Mouse (Mus musculus): ENCODE measurements around the gene 1810062G17Rik. TPM values are rescaled to one million over a fixed set of nuclear protein-coding genes. Genes with fewer than 3 reads are reported as not detected.

Gene 1810062G17Rik
- 0.83 and 1.4 TPM in 2 replicates for polyA plus RNA-seq (2016; fragmentation: Nextera tagmentation; extraction: Ambion mirVana)

DNA sequence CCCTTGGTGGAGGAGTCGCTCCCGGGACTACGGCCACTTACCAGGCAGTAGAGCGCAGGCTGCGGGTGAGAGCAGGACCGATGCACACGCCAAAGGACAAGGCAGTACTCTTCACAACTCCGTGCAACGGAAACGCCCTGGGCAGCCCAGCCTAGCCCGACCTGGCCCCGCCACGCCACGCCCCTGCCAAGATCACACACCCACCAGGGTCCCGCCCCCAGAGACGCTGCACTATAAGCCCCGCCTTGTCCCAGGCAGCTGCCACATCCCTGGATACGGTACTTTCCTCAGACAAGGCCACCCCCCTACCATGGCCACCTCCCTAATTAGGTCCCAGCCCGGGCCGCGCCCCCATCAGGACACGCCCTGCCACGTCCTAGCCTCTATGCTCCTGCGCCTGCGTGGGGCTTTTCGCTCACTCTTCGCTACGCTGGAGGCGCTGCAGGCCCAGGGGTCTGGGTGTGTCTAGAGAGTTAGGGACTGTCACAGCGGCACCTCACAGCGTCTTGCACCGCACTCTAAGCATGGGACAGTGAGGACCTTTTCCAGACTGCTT, at the start of gene 1810062G17Rik, which contains the start of gene Anxa5:
Gene 1810062G17Rik (plus strand): TSS at position 406 of the 556 bp plus-strand sequence.
Gene Anxa5 (minus strand): TSS at position 363 of the 556 bp plus-strand sequence.
- Histone ChIP-seq H3K27me3 (replicated peaks) (no peaks in the 10 kb centered on the region), H3K9me3 (replicated peaks) (no peaks in the 10 kb centered on the region), H3K9ac (peak within 1 kb of the TSS; percentile 71), H3K27ac (peak within 1 kb of the TSS; percentile 78), H3K4me1 (peaks cover 30% of the 10 kb centered on the region), H3K36me3 (no peaks in the 10 kb centered on the region), H3K4me2 (peak within 1 kb of the TSS; percentile 93), H3K4me3 (peak within 1 kb of the TSS; percentile 65)
- ATAC-seq, result peak; percentile 98
- under 1% methylated on average over 32 of the region's 32 CpGs for WGBS (ENCODE audit: insufficient replicate concordance)

DNA sequence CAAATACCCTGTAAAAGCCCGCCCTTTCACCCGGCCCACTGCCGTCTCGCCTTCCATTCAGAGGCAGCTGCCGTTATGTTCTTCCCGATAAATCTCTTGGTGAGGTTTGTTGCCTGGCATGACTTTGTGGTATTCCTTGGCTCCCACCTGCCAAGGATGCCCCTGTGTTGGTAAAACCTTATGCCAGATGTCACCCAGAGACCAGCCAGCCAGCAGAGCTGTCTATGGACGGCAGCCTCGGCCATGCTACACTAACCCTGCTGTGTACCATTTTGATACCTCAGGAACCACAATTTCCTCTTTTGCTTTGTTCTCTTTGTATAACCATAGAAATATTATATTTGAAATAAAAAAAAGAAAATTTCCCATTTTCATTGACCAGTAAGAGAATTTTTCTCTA, 48.4 kb upstream of the 1810062G17Rik start:
- Histone ChIP-seq H3K4me2 (no peak overlapping the region), H3K27me3 (replicated peaks) (no peaks in the 10 kb centered on the region), H3K9me3 (replicated peaks) (no peaks in the 10 kb centered on the region), H3K4me3 (no peak overlapping the region), H3K27ac (no peak overlapping the region), H3K9ac (no peak overlapping the region), H3K4me1 (no peaks in the 10 kb centered on the region), H3K36me3 (no peaks in the 10 kb centered on the region)
- no peak for ATAC-seq
- 86% methylated on average over 8 of the region's 8 CpGs for WGBS (ENCODE audit: insufficient replicate concordance)

DNA sequence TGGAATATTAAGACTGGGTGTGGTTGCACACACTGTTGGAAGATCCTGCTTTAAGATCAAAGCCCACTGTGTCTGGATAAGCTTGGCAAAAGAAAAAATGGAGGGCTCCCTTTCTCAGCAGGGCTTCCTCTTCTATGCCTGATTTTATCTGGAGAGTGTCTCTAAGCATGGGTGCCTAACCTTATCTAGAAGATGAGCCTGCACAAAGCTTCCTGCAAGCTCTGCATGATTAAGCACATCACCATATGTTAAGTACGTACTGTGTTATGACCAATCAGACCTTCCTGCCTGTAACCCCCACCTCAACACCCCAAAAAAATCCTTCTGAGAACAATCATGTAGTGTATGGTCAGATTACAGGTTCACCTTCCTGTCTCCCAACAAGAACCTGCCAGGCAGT, 45.4 kb upstream of the 1810062G17Rik start:
- Histone ChIP-seq H3K27me3 (replicated peaks) (no peaks in the 10 kb centered on the region), H3K4me3 (no peak overlapping the region), H3K4me2 (no peak overlapping the region), H3K27ac (no peak overlapping the region), H3K9me3 (replicated peaks) (no peaks in the 10 kb centered on the region), H3K4me1 (no peaks in the 10 kb centered on the region), H3K9ac (no peak overlapping the region), H3K36me3 (no peaks in the 10 kb centered on the region)
- no peak for ATAC-seq
- WGBS (ENCODE audit: insufficient replicate concordance), result 28% methylated on average over 1 of the region's 1 CpGs

DNA sequence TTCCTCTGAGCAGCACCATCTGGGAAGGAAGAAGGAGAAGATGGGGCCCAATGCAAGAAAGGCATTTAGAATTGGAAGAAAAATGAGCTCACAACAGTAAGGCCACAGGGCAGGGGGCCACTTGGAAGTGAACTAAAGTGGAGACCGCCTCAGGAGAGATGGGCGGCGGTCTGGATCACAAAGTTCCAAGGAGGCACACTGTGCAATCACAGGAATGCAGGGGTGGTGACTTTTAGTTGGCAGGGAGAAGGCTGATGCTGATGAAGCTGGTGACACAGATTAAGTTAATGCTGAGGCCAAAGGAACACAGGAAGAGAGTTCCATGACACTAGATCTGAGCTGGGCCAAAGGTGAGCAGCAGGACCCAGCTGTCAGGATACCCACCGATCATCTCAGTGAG, 35.5 kb upstream of the 1810062G17Rik start:
- Histone ChIP-seq H3K36me3 (no peaks in the 10 kb centered on the region), H3K9me3 (replicated peaks) (no peaks in the 10 kb centered on the region), H3K9ac (no peak overlapping the region), H3K27ac (no peak overlapping the region), H3K4me2 (no peak overlapping the region), H3K27me3 (replicated peaks) (no peaks in the 10 kb centered on the region), H3K4me1 (no peaks in the 10 kb centered on the region), H3K4me3 (no peak overlapping the region)
- WGBS (ENCODE audit: insufficient replicate concordance), result 80% methylated on average over 4 of the region's 4 CpGs
- no peak for ATAC-seq

DNA sequence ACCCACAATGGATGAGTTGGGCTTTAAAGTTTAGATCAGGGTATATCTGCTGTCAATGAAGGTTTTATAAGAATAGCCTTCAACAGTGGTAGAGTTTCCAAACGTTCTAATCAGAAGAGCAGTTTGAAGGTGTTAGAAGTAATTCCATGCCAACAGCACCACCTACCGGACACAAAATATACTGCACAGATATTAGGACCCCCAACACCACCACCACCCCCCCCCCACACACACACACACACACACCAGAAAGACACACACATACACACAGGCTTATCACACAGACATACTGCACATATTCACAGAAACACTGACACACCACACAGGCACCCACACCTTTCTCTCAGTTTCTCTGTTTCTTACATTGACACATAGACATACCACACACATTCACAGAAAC, 33.3 kb upstream of the 1810062G17Rik start:
- H3K4me2 ChIP-seq, result no peak overlapping the region
- no peaks in the 10 kb centered on the region for H3K36me3 ChIP-seq
- ATAC-seq, result no peak
- no peaks in the 10 kb centered on the region for H3K9me3 ChIP-seq (replicated peaks)
- H3K9ac ChIP-seq, result no peak overlapping the region
- H3K4me3 ChIP-seq, result no peak overlapping the region
- H3K4me1 ChIP-seq, result 0 out of 2 replicates have a peak, but pooled peaks cover 6% of the 10 kb centered on the region
- 3% methylated on average over 2 of the region's 2 CpGs for WGBS (ENCODE audit: insufficient replicate concordance)
- H3K27ac ChIP-seq, result no peak overlapping the region
- no peaks in the 10 kb centered on the region for H3K27me3 ChIP-seq (replicated peaks)

DNA sequence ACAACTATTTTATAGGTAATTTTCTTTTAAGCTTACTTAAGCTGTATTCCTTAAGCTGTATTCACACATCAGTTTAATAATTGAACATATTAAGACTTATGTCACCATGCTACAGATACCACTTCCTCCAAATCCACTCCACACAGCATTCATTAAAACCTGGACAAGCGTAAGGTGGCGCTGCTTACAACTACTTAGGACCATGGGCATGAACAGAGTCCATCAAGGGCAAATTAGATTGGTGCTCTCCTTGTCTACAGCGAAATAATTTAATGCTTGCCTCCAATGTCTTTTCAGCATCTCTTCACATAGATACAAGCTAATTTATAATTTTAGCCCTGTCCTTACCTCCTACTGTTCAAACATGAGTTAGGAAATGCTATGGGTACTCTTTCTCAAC, 29.7 kb upstream of the 1810062G17Rik start:
- no peak overlapping the region for H3K4me3 ChIP-seq
- 0 out of 2 replicates have a peak, but pooled peaks cover 6% of the 10 kb centered on the region for H3K4me1 ChIP-seq
- H3K9me3 ChIP-seq (replicated peaks), result no peaks in the 10 kb centered on the region
- H3K4me2 ChIP-seq, result no peak overlapping the region
- ATAC-seq, result no peak
- H3K27me3 ChIP-seq (replicated peaks), result no peaks in the 10 kb centered on the region
- H3K36me3 ChIP-seq, result peaks cover 21% of the 10 kb centered on the region
- no peak overlapping the region for H3K9ac ChIP-seq
- 83% methylated on average over 3 of the region's 3 CpGs for WGBS (ENCODE audit: insufficient replicate concordance)
- no peak overlapping the region for H3K27ac ChIP-seq

DNA sequence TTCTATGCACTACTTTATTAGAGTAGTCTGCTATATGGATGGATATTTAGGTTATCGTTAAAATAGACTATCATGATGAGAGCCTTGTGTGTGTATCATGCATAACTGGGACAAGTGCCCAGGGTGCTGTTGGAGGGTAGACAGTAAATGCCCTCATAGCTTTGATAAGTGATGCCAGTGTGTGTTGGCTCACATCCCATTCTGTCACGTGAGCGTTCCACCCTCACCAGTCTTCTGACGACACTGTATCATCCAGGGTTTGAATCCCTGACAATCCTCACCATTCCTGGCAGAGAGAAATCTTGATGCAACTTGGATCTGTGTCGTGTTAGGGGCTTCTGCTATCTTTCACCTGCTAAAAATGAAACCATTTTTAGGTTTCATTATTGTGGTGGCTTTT, 29.2 kb upstream of the 1810062G17Rik start:
- Histone ChIP-seq H3K4me2 (no peak overlapping the region), H3K36me3 (peaks cover 21% of the 10 kb centered on the region), H3K4me3 (no peak overlapping the region), H3K9ac (no peak overlapping the region), H3K27me3 (replicated peaks) (no peaks in the 10 kb centered on the region), H3K27ac (no peak overlapping the region), H3K4me1 (0 out of 2 replicates have a peak, but pooled peaks cover 6% of the 10 kb centered on the region), H3K9me3 (replicated peaks) (no peaks in the 10 kb centered on the region)
- ATAC-seq, result no peak
- 60% methylated on average over 5 of the region's 5 CpGs for WGBS (ENCODE audit: insufficient replicate concordance)

DNA sequence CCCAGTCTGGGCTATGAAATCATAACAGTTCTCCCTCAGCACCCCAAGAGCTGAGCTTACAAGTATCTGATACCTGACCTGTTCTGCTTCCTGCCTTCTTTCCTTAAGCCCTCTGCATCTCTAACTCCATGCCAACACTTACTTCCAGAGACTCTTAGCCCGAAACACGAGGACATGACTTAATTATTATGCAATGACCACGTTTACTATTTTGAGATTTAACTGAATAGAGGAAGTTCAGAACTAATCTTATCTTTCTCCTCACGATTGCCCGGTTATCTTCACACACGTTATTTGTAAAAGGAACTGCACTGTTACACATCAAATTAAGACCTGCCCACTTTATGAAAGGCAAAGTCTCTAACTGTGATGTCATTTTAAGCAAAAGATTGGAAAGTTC, 28.8 kb upstream of the 1810062G17Rik start:
- Histone ChIP-seq H3K4me2 (no peak overlapping the region), H3K9ac (no peak overlapping the region), H3K27ac (no peak overlapping the region), H3K9me3 (replicated peaks) (no peaks in the 10 kb centered on the region), H3K4me3 (no peak overlapping the region), H3K36me3 (peaks cover 21% of the 10 kb centered on the region), H3K4me1 (0 out of 2 replicates have a peak, but pooled peaks cover 6% of the 10 kb centered on the region), H3K27me3 (replicated peaks) (no peaks in the 10 kb centered on the region)
- ATAC-seq, result no peak
- WGBS (ENCODE audit: insufficient replicate concordance), result 14% methylated on average over 6 of the region's 6 CpGs

DNA sequence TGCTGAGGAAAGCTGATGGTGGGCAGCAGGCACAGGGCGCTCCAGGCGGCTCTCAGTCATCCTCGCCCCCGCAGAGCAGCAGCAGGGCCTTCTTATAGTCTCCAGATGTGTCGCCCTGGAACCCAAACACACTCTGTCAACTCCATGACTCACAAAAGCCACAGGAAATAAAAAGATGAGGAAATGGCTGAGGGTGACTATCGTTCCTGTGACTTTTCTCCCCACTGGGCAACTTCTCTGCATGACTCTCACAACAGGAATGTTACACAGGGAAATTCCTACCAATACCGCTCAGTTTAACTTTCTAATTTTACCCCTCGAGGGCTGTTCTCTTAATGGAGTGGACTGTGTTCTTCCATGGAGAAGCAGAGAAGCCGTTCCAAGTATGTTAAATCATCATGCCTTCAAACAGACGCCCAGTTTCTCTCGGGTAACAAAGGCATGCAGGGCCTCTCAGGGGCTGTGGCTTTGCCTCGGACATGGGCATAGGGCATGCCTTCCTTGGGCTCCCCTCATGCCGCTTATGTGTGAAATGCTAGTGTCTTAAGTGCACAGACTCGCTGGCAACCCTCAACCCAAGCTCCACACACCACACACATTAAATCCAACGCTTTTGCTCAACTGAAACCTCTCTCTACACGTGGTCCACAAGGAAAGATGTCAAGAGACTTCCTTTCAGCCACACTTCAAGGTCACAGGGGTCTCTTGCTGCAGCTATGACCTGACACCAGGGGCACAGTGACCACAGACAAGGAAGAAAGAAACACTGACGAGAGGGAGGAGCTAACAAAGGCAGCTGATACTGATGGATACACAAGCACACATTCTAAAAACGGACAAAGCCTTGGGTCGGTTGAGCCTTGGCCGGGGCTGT, 26.2 kb upstream of the 1810062G17Rik start:
- Histone ChIP-seq H3K9ac (no peak overlapping the region), H3K9me3 (replicated peaks) (no peaks in the 10 kb centered on the region), H3K27me3 (replicated peaks) (no peaks in the 10 kb centered on the region), H3K4me2 (no peak overlapping the region), H3K4me1 (0 out of 2 replicates have a peak, but pooled peaks cover 6% of the 10 kb centered on the region), H3K27ac (no peak overlapping the region), H3K36me3 (peaks cover 22% of the 10 kb centered on the region), H3K4me3 (no peak overlapping the region)
- WGBS (ENCODE audit: insufficient replicate concordance), result 41% methylated on average over 20 of the region's 20 CpGs
- no peak for ATAC-seq

DNA sequence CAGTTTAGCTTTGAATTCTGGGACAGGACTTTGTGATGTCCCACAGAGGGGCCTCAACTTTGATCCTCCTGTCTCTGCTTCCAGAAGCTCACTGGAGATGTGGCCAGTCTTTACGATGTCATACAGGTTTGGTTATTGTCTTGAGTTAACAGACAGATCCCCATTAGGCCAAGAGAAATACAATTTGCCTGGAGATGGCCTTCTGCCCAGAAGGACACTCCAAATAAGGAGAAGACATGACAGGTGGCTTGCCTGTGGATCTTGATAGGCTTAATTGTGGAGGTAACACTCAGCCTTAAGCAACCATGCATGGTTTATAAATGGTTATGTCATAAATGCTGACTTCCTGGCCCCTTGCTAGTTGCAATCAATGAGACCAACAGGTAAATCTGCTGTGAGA, 23.2 kb upstream of the 1810062G17Rik start:
- 83% methylated on average over 1 of the region's 1 CpGs for WGBS (ENCODE audit: insufficient replicate concordance)
- H3K9ac ChIP-seq, result no peak overlapping the region
- H3K4me1 ChIP-seq, result no peaks in the 10 kb centered on the region
- no peak overlapping the region for H3K4me3 ChIP-seq
- H3K27me3 ChIP-seq (replicated peaks), result no peaks in the 10 kb centered on the region
- H3K4me2 ChIP-seq, result no peak overlapping the region
- H3K9me3 ChIP-seq (replicated peaks), result no peaks in the 10 kb centered on the region
- no peak overlapping the region for H3K27ac ChIP-seq
- peaks cover 37% of the 10 kb centered on the region for H3K36me3 ChIP-seq
- ATAC-seq, result no peak

DNA sequence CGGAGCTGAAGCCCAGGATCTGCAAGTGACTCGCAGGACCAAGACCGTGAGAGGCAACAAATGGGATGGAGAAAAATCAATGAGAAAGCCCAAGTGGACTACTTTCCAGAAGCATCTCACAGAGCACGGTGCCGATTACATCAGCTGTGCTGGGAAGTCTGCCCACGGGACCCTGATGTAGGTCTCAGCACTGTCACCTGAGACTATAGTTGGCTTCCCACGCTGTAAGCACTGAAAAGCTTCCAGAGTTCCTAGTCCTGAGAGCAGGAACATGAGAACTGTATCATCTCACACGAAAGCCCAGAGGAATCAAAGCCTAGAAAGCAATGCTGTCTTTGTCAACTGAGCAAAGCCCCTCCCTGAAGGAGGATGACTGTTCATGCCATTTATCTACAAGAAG, 20.6 kb upstream of the 1810062G17Rik start:
- Histone ChIP-seq H3K4me3 (no peak overlapping the region), H3K27ac (no peak overlapping the region), H3K9ac (no peak overlapping the region), H3K4me2 (no peak overlapping the region), H3K36me3 (peaks cover 27% of the 10 kb centered on the region), H3K9me3 (replicated peaks) (no peaks in the 10 kb centered on the region), H3K27me3 (replicated peaks) (no peaks in the 10 kb centered on the region), H3K4me1 (no peaks in the 10 kb centered on the region)
- 77% methylated on average over 8 of the region's 8 CpGs for WGBS (ENCODE audit: insufficient replicate concordance)
- no peak for ATAC-seq

DNA sequence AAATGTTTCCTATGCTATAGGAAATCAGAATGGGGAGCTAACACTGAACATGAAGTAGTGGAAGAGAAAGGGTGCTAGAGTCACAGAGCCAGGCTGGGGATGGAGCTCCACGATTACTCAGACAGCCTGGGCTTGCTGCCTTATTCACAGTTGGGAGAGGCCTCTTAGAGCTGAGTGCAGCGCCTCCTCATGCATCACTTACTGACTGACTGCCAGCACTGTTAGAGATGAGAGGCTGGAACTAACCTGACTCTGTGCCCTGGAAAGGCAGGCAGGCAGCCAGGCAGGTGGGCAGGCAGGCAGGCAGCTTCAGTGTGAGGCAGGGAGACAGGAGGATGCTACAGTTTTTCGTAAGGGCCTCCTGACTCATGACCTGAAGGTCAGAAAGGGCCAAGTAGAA, 20.2 kb upstream of the 1810062G17Rik start:
- Histone ChIP-seq H3K9me3 (replicated peaks) (no peaks in the 10 kb centered on the region), H3K27me3 (replicated peaks) (no peaks in the 10 kb centered on the region), H3K4me3 (no peak overlapping the region), H3K4me2 (no peak overlapping the region), H3K4me1 (no peaks in the 10 kb centered on the region), H3K27ac (no peak overlapping the region), H3K36me3 (peaks cover 25% of the 10 kb centered on the region), H3K9ac (no peak overlapping the region)
- no peak for ATAC-seq
- 77% methylated on average over 3 of the region's 3 CpGs for WGBS (ENCODE audit: insufficient replicate concordance)
